Mouse (Mus musculus): ENCODE data around the gene Psg19.
"Not testable (repeated sequence)": the region's sequence is repeated elsewhere in the genome, so short reads cannot be mapped to it uniquely, and the experiment has no call there.

DNA sequence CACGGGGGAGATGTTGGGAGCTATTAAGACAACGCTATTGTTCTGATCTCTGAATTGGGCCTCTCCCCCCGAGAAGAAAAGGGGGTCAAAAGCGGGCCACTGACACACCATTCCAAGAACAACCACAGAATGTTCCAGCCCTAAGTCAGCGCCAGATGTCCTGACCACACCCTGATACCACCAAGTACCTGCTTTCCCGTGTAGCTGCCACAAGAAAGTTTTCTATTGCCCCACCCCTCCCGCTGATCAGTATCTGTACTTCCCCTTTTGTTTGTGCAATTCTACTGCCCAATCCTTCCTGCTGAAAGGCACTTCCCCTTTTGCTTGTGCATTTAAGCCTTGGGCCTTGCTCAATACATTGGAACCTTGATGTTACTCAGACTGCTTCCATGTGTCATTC lies 38.2 kb downstream of the Psg19 start:
- not testable (repeated sequence) for TF ChIP-seq TCF12 (IDR thresholded peaks at IDR 0.05; ENCODE audit: insufficient read depth, poor library complexity, severe bottlenecking); TCF3 (IDR thresholded peaks at IDR 0.05; ENCODE audit: insufficient read length, low read depth); E2F4 (IDR thresholded peaks at IDR 0.05; ENCODE audit: insufficient read depth)

Data from myocyte (in vitro differentiated cells).